Mouse (Mus musculus): ENCODE measurements at regions not wholly inside any gene's neighbourhood (a gene's known extent, or its start where the extent isn't known, plus 50 kb on each side); places are given as distances from the start of the nearest gene placed in this dataset.

DNA sequence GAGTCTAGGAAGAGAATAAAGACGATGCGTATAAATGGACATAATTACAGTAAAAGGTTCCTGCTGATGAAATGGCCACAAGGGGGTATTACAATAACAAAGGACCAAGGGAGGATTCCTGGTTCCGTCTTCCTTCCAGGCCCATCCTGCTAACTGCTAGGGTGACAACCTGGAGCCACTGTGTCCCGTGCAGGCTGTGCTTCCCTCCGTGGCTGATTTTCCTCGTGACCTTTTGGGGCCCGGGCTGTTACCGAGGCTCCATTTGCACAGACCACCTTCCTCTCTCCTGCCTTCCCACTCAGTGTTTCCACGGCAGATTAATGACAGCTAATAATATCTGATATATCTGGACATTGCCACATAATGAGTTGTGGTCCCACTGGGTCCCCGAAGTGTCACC lies 453.5 kb downstream of the Ofcc1 start:
- TF ChIP-seq POLR2A (IDR thresholded peaks at IDR 0.05; ENCODE audit: insufficient read depth, low read depth, low read length) (no peak), CTCF (IDR thresholded peaks at IDR 0.05; ENCODE audit: insufficient read depth, low read depth, low read length) (no peak)
